8 mouse cellular contexts compared by ENCODE assay signal in genomic region chr7:97453141-97453921, GRCm38 (mm10). TPM values are rescaled to one million over a fixed set of nuclear protein-coding genes. Genes with fewer than 3 reads are reported as not detected.
DNase-seq lines count a peak whose midpoint lies in the region; ATAC-seq and TF ChIP-seq lines count a peak whose summit lies in the region.

No protein-coding gene starts in this region.

- no peaks in the 10 kb centered on the region for H3K27me3 ChIP-seq in limb, embryonic 12.5 days
- 0 out of 2 replicates have a peak, but pooled peaks cover 8% of the 10 kb centered on the region for H3K27me3 ChIP-seq in midbrain, embryonic 13.5 days
- no peaks in the 10 kb centered on the region for H3K27me3 ChIP-seq in testis, adult 2 months (ENCODE audit: control insufficient read depth, insufficient read depth, low read length)

- H3K27ac ChIP-seq in left cerebral cortex, adult 2 months, result no peak overlapping the region
- H3K27ac ChIP-seq in limb, embryonic 12.5 days, result peak overlapping the region; percentile 45; the same call in 1 of the 2 replicates
- H3K27ac ChIP-seq in midbrain, embryonic 13.5 days, result no peak overlapping the region
- peak overlapping the region; percentile 59 for H3K27ac ChIP-seq in testis, adult 2 months (ENCODE audit: control insufficient read depth, insufficient read depth, low read depth, low read length)

- TF ChIP-seq CTCF in left cerebral cortex, adult 2 months (IDR thresholded peaks at IDR 0.05), result no peak
- no peak for TF ChIP-seq CTCF in testis, adult 2 months (IDR thresholded peaks at IDR 0.05; ENCODE audit: control insufficient read depth, insufficient read depth, insufficient replicate concordance, low read depth, low read length)

- H3K36me3 ChIP-seq in limb, embryonic 12.5 days, result no peaks in the 10 kb centered on the region
- no peaks in the 10 kb centered on the region; the same call in 1 of the 2 replicates for H3K36me3 ChIP-seq in midbrain, embryonic 13.5 days
- H3K36me3 ChIP-seq in testis, adult 2 months (ENCODE audit: control insufficient read depth, insufficient read depth, low read length), result no peaks in the 10 kb centered on the region

- H3K9ac ChIP-seq in limb, embryonic 12.5 days (replicated peaks), result peak overlapping the region; percentile 70
- H3K9ac ChIP-seq in midbrain, embryonic 13.5 days (replicated peaks), result peak overlapping the region; percentile 52

- H3K4me2 ChIP-seq in limb, embryonic 12.5 days, result peak overlapping the region; percentile 84
- H3K4me2 ChIP-seq in midbrain, embryonic 13.5 days (replicated peaks), result peak overlapping the region; percentile 57

- WGBS in limb, embryonic 12.5 days, result 4% methylated on average over 27 of the region's 27 CpGs
- WGBS in midbrain, embryonic 13.5 days, result 8% methylated on average over 27 of the region's 27 CpGs

- 0 out of 2 replicates have a peak, but pooled peaks cover 4% of the 10 kb centered on the region for H3K9me3 ChIP-seq in limb, embryonic 12.5 days
- peaks cover 5% of the 10 kb centered on the region; the same call in 1 of the 2 replicates for H3K9me3 ChIP-seq in midbrain, embryonic 13.5 days

- H3K4me1 ChIP-seq in limb, embryonic 12.5 days (replicated peaks), result peaks cover 11% of the 10 kb centered on the region
- H3K4me1 ChIP-seq in midbrain, embryonic 13.5 days (replicated peaks), result peaks cover 10% of the 10 kb centered on the region
- peaks cover 6% of the 10 kb centered on the region for H3K4me1 ChIP-seq in testis, adult 2 months (ENCODE audit: control insufficient read depth, insufficient read depth, low read length)

- no peak for TF ChIP-seq POLR2A in testis, adult 2 months (IDR thresholded peaks at IDR 0.05; ENCODE audit: control insufficient read depth, low read depth, low read length)

- peak; percentile 53; the same call in 1 of the 2 replicates for ATAC-seq in limb, embryonic 12.5 days (ENCODE audit: insufficient number of reproducible peaks, insufficient read depth, low FRiP score, low TSS enrichment, low read depth)
- peak; percentile 40; the same call in 1 of the 2 replicates for ATAC-seq in midbrain, embryonic 13.5 days

- peak in 1 of 2 experiments; percentile 12 for DNase-seq in left cerebral cortex, adult 2 months (ENCODE audit: extremely low spot score in 1 of 2, low spot score in 2 of 2)
- no peak for DNase-seq in left cerebral cortex, postnatal 25 days (ENCODE audit: low spot score in 2 of 2)
- peak; percentile 35 for DNase-seq in embryo, embryonic 9.5 days (ENCODE audit: extremely low spot score)
- peak; percentile 9 for DNase-seq in heart, postnatal 4 days
- DNase-seq in frontal cortex, postnatal 25 days (ENCODE audit: low spot score in 2 of 2), result no peak

- H3K4me3 ChIP-seq in left cerebral cortex, adult 2 months, result peak overlapping the region; percentile 25; the same call in 1 of the 2 replicates
- H3K4me3 ChIP-seq in limb, embryonic 12.5 days (replicated peaks), result peak overlapping the region; percentile 46
- H3K4me3 ChIP-seq in midbrain, embryonic 13.5 days (replicated peaks), result peak overlapping the region; percentile 27
- peak overlapping the region; percentile 53 for H3K4me3 ChIP-seq in testis, adult 2 months (ENCODE audit: control insufficient read depth, low read depth, low read length)

- intact Hi-C loops in left cerebral cortex, adult 2 months (cut with DNase I), result no loop called here
- intact Hi-C loops in left cerebral cortex, postnatal 25 days (cut with DNase I), result no loop called here

RNA-seq across cellular contexts. Expression of gene Kctd14, which starts 2.2 kb away (rescaled TPM):
- 1 to 10 TPM; 3.3 to 3.7 TPM for total RNA-seq in left cerebral cortex, adult 2 months (2021)
- 1 to 10 TPM; 3.5 to 3.8 TPM for total RNA-seq in left cerebral cortex, postnatal 25 days (2021)
- total RNA-seq in heart, postnatal 4 days (2021), result under 1 TPM; 0.36 to 0.50 TPM
- polyA plus RNA-seq in limb, embryonic 12.5 days (2016; fragmentation: Nextera tagmentation; extraction: Ambion mirVana), result 1.5 and 2.0 TPM in 2 replicates
- 1.5 and 1.6 TPM in 2 replicates for polyA plus RNA-seq in midbrain, embryonic 13.5 days (2015; fragmentation: Nextera tagmentation; extraction: Ambion mirVana)
- polyA plus RNA-seq in testis, adult 2 months (2012; rRNA removed), result 8.8 and 12.2 TPM in 2 replicates

RNA-seq across cellular contexts. Expression of gene Ints4, which starts 27.4 kb away (rescaled TPM):
- 10 to 100 TPM; 28.7 to 30.9 TPM for total RNA-seq in left cerebral cortex, adult 2 months (2021)
- 10 to 100 TPM; 23.9 to 28.5 TPM for total RNA-seq in left cerebral cortex, postnatal 25 days (2021)
- 10 to 100 TPM; 46.4 to 48.9 TPM for total RNA-seq in heart, postnatal 4 days (2021)
- 60.0 and 61.2 TPM in 2 replicates for polyA plus RNA-seq in limb, embryonic 12.5 days (2016; fragmentation: Nextera tagmentation; extraction: Ambion mirVana)
- 45.9 and 48.8 TPM in 2 replicates for polyA plus RNA-seq in midbrain, embryonic 13.5 days (2015; fragmentation: Nextera tagmentation; extraction: Ambion mirVana)
- 69.6 and 78.9 TPM in 2 replicates for polyA plus RNA-seq in testis, adult 2 months (2012; rRNA removed)

RNA-seq across cellular contexts. Expression of gene Thrsp, which starts 35.8 kb away (rescaled TPM):
- total RNA-seq in left cerebral cortex, adult 2 months (2021), result 10 to 100 TPM; 19.2 to 21.8 TPM
- total RNA-seq in left cerebral cortex, postnatal 25 days (2021), result 10 to 100 TPM; 16.0 to 20.0 TPM
- 1 to 10 TPM; 4.3 to 6.4 TPM for total RNA-seq in heart, postnatal 4 days (2021)
- 0.60 and 0.64 TPM in 2 replicates for polyA plus RNA-seq in limb, embryonic 12.5 days (2016; fragmentation: Nextera tagmentation; extraction: Ambion mirVana)
- 0.81 and 0.89 TPM in 2 replicates for polyA plus RNA-seq in midbrain, embryonic 13.5 days (2015; fragmentation: Nextera tagmentation; extraction: Ambion mirVana)
- 3.6 and 4.1 TPM in 2 replicates for polyA plus RNA-seq in testis, adult 2 months (2012; rRNA removed)

RNA-seq across cellular contexts. Expression of gene Ndufc2, which starts 53.5 kb away (rescaled TPM):
- 100 to 1,000 TPM; 213 to 230 TPM for total RNA-seq in left cerebral cortex, adult 2 months (2021)
- 100 to 1,000 TPM; 228 to 241 TPM for total RNA-seq in left cerebral cortex, postnatal 25 days (2021)
- 100 to 1,000 TPM; 507 TPM for total RNA-seq in heart, postnatal 4 days (2021)
- 365 and 384 TPM in 2 replicates for polyA plus RNA-seq in limb, embryonic 12.5 days (2016; fragmentation: Nextera tagmentation; extraction: Ambion mirVana)
- 395 and 403 TPM in 2 replicates for polyA plus RNA-seq in midbrain, embryonic 13.5 days (2015; fragmentation: Nextera tagmentation; extraction: Ambion mirVana)
- 46.2 and 81.2 TPM in 2 replicates for polyA plus RNA-seq in testis, adult 2 months (2012; rRNA removed)

Comparison
In these comparisons a context has a peak if more than half of its experiments do, and no peak if none do; other contexts are left out.
1. DNase-seq: peak in embryo, embryonic 9.5 days (single experiment) and heart, postnatal 4 days (single experiment); none in left cerebral cortex, postnatal 25 days (0 of 2) and frontal cortex, postnatal 25 days (0 of 2).
2. H3K27ac ChIP-seq: peak in limb, embryonic 12.5 days (single experiment) and testis, adult 2 months (single experiment); none in left cerebral cortex, adult 2 months (single experiment) and midbrain, embryonic 13.5 days (single experiment).
3. Peak in every context shown above with its lines, with median percentiles within 50 percentile points of each other: H3K4me3 ChIP-seq.